Mouse (Mus musculus): Measurements from ENCODE around the gene Madd.

DNA sequence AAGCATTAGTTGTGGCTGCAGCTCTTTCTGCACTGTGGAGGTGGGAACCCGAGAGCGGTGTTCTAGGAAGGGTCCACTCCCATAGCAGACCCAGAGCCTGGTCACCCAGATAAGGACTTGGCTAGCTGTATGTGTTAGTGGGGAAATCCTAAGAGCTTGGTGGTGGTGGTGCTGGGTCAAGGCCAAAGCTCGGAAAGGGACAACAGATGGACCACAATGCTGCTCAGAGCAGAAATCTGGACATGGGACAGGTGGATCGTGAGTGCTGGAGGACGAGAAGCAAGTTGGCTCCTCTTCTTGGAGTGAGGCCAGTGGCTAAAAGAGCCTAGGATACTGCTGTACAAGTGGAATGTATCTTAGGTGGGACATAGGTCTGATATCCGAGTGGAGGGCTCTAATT lies 64.1 kb downstream of the Madd start:
- TF ChIP-seq POLR2A (IDR thresholded peaks at IDR 0.05; ENCODE audit: low read depth, low read length), result no peak
- TF ChIP-seq CTCF (IDR thresholded peaks at IDR 0.05; ENCODE audit: extremely low read depth, insufficient read length, insufficient replicate concordance, low read depth, low read length), result no peak

Data from small intestine, adult 2 months (tissue).